Mouse (Mus musculus) stomach, postnatal 0 days (tissue): ENCODE data around the gene Tdrd5. TPM values are rescaled to one million over a fixed set of nuclear protein-coding genes. Genes with fewer than 3 reads are reported as not detected.

Experiments
- ATAC-seq: fragments of 200-750 bp; cut with Nextera tagmentation; 2 replicates; pipeline ENCODE4 v1.8.0; 2017; ENCODE audit not compliant: low FRiP score, low TSS enrichment
- DNase-seq: peaks from one replicate; pipeline ENCODE4 v3.0.0-alpha.2; 2016; ENCODE audit warnings: low spot score
- H3K27ac ChIP-seq: fragments of 300-500 bp; sonication (generic); replicated peaks from 2 replicates; pipeline ENCODE4 v1.5.1; 2014; ENCODE audit warnings: mild to moderate bottlenecking, control low read depth
- H3K27me3 ChIP-seq: fragments of 300-500 bp; sonication (generic); 2 replicates; pipeline ENCODE4 v1.6.1; 2014; ENCODE audit warnings: low read length; ENCODE audit not compliant: control insufficient read depth, insufficient read depth
- H3K36me3 ChIP-seq: fragments of 300-500 bp; sonication (generic); 2 replicates; pipeline ENCODE4 v1.6.1; 2014; ENCODE audit warnings: low read length, mixed read lengths; ENCODE audit not compliant: control insufficient read depth, insufficient read depth
- H3K4me1 ChIP-seq: fragments of 300-500 bp; sonication (generic); replicated peaks from 2 replicates; pipeline ENCODE4 v1.6.1; 2014; ENCODE audit warnings: antibody characterized with exemption; ENCODE audit not compliant: control insufficient read depth, insufficient read depth
- H3K4me2 ChIP-seq: fragments of 300-500 bp; sonication (generic); replicated peaks from 2 replicates; pipeline ENCODE4 v1.6.1; 2014; ENCODE audit warnings: low read depth, mild to moderate bottlenecking, control low read depth, moderate library complexity
- H3K4me3 ChIP-seq: fragments of 300-500 bp; sonication (generic); 2 replicates; pipeline ENCODE4 v1.5.1; 2014; ENCODE audit warnings: low read depth, low read length, control low read depth
- H3K9ac ChIP-seq: fragments of 300-500 bp; sonication (generic); 2 replicates; pipeline ENCODE4 v1.6.1; 2014; ENCODE audit warnings: mild to moderate bottlenecking, low read length, control low read depth, mixed read lengths
- H3K9me3 ChIP-seq: fragments of 300-500 bp; sonication (generic); 2 replicates; pipeline ENCODE4 v1.6.1; 2016; ENCODE audit warnings: low read length; ENCODE audit not compliant: control insufficient read depth
- CTCF ChIP-seq: IDR thresholded peaks from 2 replicates; pipeline ENCODE4 v1.5.1; 2016; ENCODE audit warnings: antibody characterized with exemption, low read depth, mild to moderate bottlenecking, moderate library complexity
- EP300 ChIP-seq: optimal IDR thresholded peaks from 2 replicates; pipeline ENCODE3; 2016; ENCODE audit warnings: antibody characterized with exemption
- WGBS: fragments of 180-500 bp; shearing (Covaris S2); extraction: QIAGEN DNeasy Blood & Tissue Kit; methylation state at CpG from one replicate; pipeline ENCODE4 v1.1.7; 2014; 5-methylcytosine and 5-hydroxymethylcytosine counted together
- polyA plus RNA-seq: library from polyadenylated mRNA; unstranded; fragments of >200 nt; fragmentation: Nextera tagmentation; extraction: Ambion mirVana; gene quantifications from 2 replicates; pipeline ENCODE4 v1.2.1, GENCODE M21; 2015

Gene Tdrd5
- polyA plus RNA-seq, 1 experiment from 2014 or later: 0.13 TPM

- ATAC-seq (no peak), DNase-seq (no peak)
- TF ChIP-seq CTCF (no peak), EP300 (no peak)
- no peaks in the 10 kb centered on the region for H3K9me3 ChIP-seq
- no peak overlapping the region for H3K4me3 ChIP-seq
- H3K27me3 ChIP-seq: no peaks in the 10 kb centered on the region
- H3K36me3 ChIP-seq: no peaks in the 10 kb centered on the region
- H3K9ac ChIP-seq: no peak overlapping the region
- WGBS: 75% methylated on average over 9 of the region's 9 CpGs
- no peak overlapping the region for H3K27ac ChIP-seq
- no peaks in the 10 kb centered on the region for H3K4me1 ChIP-seq
- H3K4me2 ChIP-seq: no peak overlapping the region
These were observed 14.8 kb downstream of the Tdrd5 start for GRCm38 (mm10) chr1:156288556-156289221.

- no peak overlapping the region for H3K4me2 ChIP-seq
- DNase-seq (no peak), ATAC-seq (no peak)
- H3K9me3 ChIP-seq: no peaks in the 10 kb centered on the region
- no peaks in the 10 kb centered on the region for H3K4me1 ChIP-seq
- no peaks in the 10 kb centered on the region for H3K27me3 ChIP-seq
- WGBS: 85% methylated on average over 5 of the region's 5 CpGs
- no peaks in the 10 kb centered on the region for H3K36me3 ChIP-seq
- H3K27ac ChIP-seq: no peak overlapping the region
- H3K9ac ChIP-seq: no peak overlapping the region
- TF ChIP-seq CTCF (no peak), EP300 (no peak)
- no peak overlapping the region for H3K4me3 ChIP-seq
These were observed 17.9 kb downstream of the Tdrd5 start for GRCm38 (mm10) chr1:156285541-156285896.

GRCm38 (mm10) chr1:156284851-156285540 is 18.5 kb downstream of the Tdrd5 start:
- 38% methylated on average over 9 of the region's 9 CpGs for WGBS
- H3K4me3 ChIP-seq: no peak overlapping the region
- H3K4me2 ChIP-seq: no peak overlapping the region
- DNase-seq (no peak), ATAC-seq (no peak)
- no peaks in the 10 kb centered on the region for H3K36me3 ChIP-seq
- no peaks in the 10 kb centered on the region for H3K27me3 ChIP-seq
- no peak overlapping the region for H3K9ac ChIP-seq
- H3K4me1 ChIP-seq: no peaks in the 10 kb centered on the region
- no peak overlapping the region for H3K27ac ChIP-seq
- TF ChIP-seq EP300: no peak
- no peaks in the 10 kb centered on the region for H3K9me3 ChIP-seq

GRCm38 (mm10) chr1:156284207-156284606 is 19.3 kb downstream of the Tdrd5 start:
- no peaks in the 10 kb centered on the region for H3K9me3 ChIP-seq
- no peak for ATAC-seq
- no peak overlapping the region for H3K9ac ChIP-seq
- no peaks in the 10 kb centered on the region for H3K36me3 ChIP-seq
- TF ChIP-seq CTCF (no peak), EP300 (no peak)
- H3K4me2 ChIP-seq: no peak overlapping the region
- no peaks in the 10 kb centered on the region for H3K27me3 ChIP-seq
- no peak overlapping the region for H3K4me3 ChIP-seq
- DNase-seq: no peak
- H3K4me1 ChIP-seq: no peaks in the 10 kb centered on the region
- H3K27ac ChIP-seq: no peak overlapping the region
- 62% methylated on average over 10 of the region's 10 CpGs for WGBS

GRCm38 (mm10) chr1:156280131-156280530 is 23.3 kb downstream of the Tdrd5 start:
- H3K27ac ChIP-seq: no peak overlapping the region
- no peaks in the 10 kb centered on the region for H3K9me3 ChIP-seq
- H3K9ac ChIP-seq: no peak overlapping the region
- TF ChIP-seq EP300: no peak
- TF ChIP-seq CTCF: no peak
- 83% methylated on average over 7 of the region's 7 CpGs for WGBS
- H3K4me2 ChIP-seq: no peak overlapping the region
- no peaks in the 10 kb centered on the region for H3K27me3 ChIP-seq
- ATAC-seq (no peak), DNase-seq (no peak)
- H3K4me3 ChIP-seq: no peak overlapping the region
- no peaks in the 10 kb centered on the region for H3K4me1 ChIP-seq
- no peaks in the 10 kb centered on the region for H3K36me3 ChIP-seq

- H3K27me3 ChIP-seq: no peaks in the 10 kb centered on the region
- H3K27ac ChIP-seq: no peak overlapping the region
- no peaks in the 10 kb centered on the region for H3K4me1 ChIP-seq
- no peak overlapping the region for H3K4me3 ChIP-seq
- 58% methylated on average over 7 of the region's 7 CpGs for WGBS
- TF ChIP-seq CTCF (no peak), EP300 (no peak)
- peak; percentile 21 for DNase-seq
- H3K4me2 ChIP-seq: no peak overlapping the region
- no peak overlapping the region for H3K9ac ChIP-seq
- no peak for ATAC-seq
- no peaks in the 10 kb centered on the region for H3K9me3 ChIP-seq
- H3K36me3 ChIP-seq: no peaks in the 10 kb centered on the region
These were observed 29.8 kb downstream of the Tdrd5 start for GRCm38 (mm10) chr1:156273647-156274046.
